Mouse (Mus musculus) stomach, embryonic 14.5 days (tissue): ENCODE results near the gene Wdr74. TPM values are rescaled to one million over a fixed set of nuclear protein-coding genes. Genes with fewer than 3 reads are reported as not detected.

Source experiments
- ATAC-seq: fragments of 200-750 bp; cut with Nextera tagmentation; 2 replicates; pipeline ENCODE4 v1.8.0; 2017; ENCODE audit warnings: low read depth, moderate TSS enrichment; ENCODE audit not compliant: insufficient number of reproducible peaks, insufficient read depth, low FRiP score
- H3K27ac ChIP-seq: fragments of 300-500 bp; sonication (generic); 2 replicates; pipeline ENCODE4 v1.5.1; 2014; ENCODE audit warnings: mild to moderate bottlenecking, low read length, moderate library complexity, mixed read lengths
- H3K27me3 ChIP-seq: fragments of 300-500 bp; sonication (generic); 2 replicates; pipeline ENCODE4 v1.6.1; 2014; ENCODE audit warnings: low read length, control low read depth, mixed read lengths; ENCODE audit not compliant: control insufficient read depth, insufficient read depth
- H3K36me3 ChIP-seq: fragments of 300-500 bp; sonication (generic); 2 replicates; pipeline ENCODE4 v1.6.1; 2014; ENCODE audit warnings: mild to moderate bottlenecking, control low read depth, low read length, moderate library complexity, mixed read lengths; ENCODE audit not compliant: control insufficient read depth, insufficient read depth
- H3K4me1 ChIP-seq: fragments of 300-500 bp; sonication (generic); 2 replicates; pipeline ENCODE4 v1.6.1; 2014; ENCODE audit warnings: low read length, control low read depth, mixed read lengths; ENCODE audit not compliant: control insufficient read depth, insufficient read depth
- H3K4me2 ChIP-seq: fragments of 300-500 bp; sonication (generic); replicated peaks from 2 replicates; pipeline ENCODE4 v1.6.1; 2014; ENCODE audit warnings: low read depth, low read length, control low read depth
- H3K4me3 ChIP-seq: fragments of 300-500 bp; sonication (generic); 2 replicates; pipeline ENCODE4 v1.5.1; 2014; ENCODE audit warnings: low read depth, low read length, control low read depth
- H3K9ac ChIP-seq: fragments of 300-500 bp; sonication (generic); replicated peaks from 2 replicates; pipeline ENCODE4 v1.6.1; 2014; ENCODE audit warnings: low read depth, mild to moderate bottlenecking, control low read depth, low read length, moderate library complexity, mixed read lengths
- H3K9me3 ChIP-seq: fragments of 300-500 bp; sonication (generic); 2 replicates; pipeline ENCODE4 v1.6.1; 2016; ENCODE audit warnings: low read depth, low read length, control low read depth; ENCODE audit not compliant: control insufficient read depth
- WGBS: fragments of 180-500 bp; shearing (Covaris S2); extraction: QIAGEN DNeasy Blood & Tissue Kit; methylation state at CpG from one replicate; pipeline ENCODE4 v1.1.7; 2014; 5-methylcytosine and 5-hydroxymethylcytosine counted together
- microRNA-seq: library from miRNA; unstranded; fragments of <30 nt; microRNA quantifications from one replicate; pipeline ENCODE4, GENCODE M21; 2016
- polyA plus RNA-seq: library from polyadenylated mRNA; unstranded; fragments of >200 nt; fragmentation: Nextera tagmentation; extraction: Ambion mirVana; gene quantifications from 2 replicates; pipeline ENCODE4 v1.2.1, GENCODE M21; 2014

The Wdr74 gene
- polyA plus RNA-seq, 1 experiment from 2014 or later = 79.4 TPM

DNA sequence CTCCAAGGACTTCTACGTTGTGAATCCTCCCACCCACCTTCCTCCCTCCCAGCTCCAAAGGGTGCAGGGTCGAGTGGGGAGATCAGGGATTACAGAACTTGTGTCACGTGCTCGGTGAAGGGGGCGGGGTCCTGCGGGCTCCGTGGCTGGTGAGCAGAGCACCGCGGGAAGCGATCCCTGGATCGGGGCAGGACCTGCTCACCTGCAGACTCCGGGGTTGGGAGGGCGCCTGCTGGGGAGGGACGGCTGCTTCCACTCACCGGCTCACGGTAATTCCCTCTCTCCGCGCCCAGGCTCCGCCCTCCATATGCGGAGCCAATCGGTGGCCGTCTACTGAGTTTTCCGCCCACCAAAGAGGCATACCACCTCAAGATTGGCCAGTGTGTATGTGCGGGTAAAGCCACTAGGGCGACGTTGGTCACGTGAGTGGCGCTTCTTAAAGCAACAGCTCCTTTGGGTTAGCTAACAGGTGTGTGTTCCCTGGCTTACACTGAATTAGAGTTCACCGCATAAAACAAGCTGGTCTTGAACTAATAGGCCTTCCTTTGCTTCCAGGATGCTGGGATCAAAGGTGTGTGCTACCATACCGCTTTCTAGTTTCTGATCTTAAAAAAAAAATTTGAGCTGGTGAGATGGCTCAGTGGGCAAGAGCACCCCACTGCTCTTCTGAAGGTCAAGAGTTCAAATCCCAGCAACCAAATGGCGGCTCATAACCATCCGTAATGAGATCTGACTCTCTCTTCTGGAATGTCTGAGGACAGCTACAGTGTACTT lies 50.6 kb downstream of the Wdr74 start, which contains the start of gene Taf6l:
TSS of gene Taf6l (minus strand) at position 410 of the 774 bp plus-strand sequence.
- Histone ChIP-seq H3K27ac (peak within 1 kb of the TSS; percentile 75; the same call in 1 of the 2 replicates), H3K27me3 (no peaks in the 10 kb centered on the region), H3K9me3 (no peaks in the 10 kb centered on the region), H3K4me2 (peak within 1 kb of the TSS; percentile 69), H3K4me1 (0 out of 2 replicates have a peak, but pooled peaks cover 5% of the 10 kb centered on the region), H3K9ac (peak within 1 kb of the TSS; percentile 57), H3K36me3 (peaks cover 12% of the 10 kb centered on the region; the same call in 1 of the 2 replicates), H3K4me3 (peak within 1 kb of the TSS; percentile 65)
- WGBS = under 1% methylated on average over 32 of the region's 32 CpGs
- ATAC-seq = peak; percentile 100

DNA sequence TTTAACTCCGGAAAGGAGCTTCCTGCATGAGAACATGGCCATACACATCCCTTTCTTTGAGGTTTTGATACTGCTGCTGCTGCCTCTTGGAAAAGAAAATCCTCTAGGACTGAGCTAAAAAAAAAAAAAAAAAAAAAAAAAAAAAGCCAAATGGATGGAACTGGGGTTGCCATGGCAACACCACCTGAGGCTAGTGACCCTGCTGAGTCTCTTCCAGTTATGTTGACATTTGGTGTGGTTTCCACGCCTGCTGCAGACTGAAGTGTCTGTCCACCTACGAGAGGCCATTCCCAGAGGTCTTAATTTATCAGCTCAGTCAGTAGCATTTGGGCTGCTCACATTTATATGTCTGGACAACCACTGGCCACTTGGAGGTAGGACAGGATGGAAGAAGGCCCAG lies 52.9 kb downstream of the Wdr74 start:
- no peak for ATAC-seq
- WGBS = 23% methylated on average over 3 of the region's 3 CpGs

DNA sequence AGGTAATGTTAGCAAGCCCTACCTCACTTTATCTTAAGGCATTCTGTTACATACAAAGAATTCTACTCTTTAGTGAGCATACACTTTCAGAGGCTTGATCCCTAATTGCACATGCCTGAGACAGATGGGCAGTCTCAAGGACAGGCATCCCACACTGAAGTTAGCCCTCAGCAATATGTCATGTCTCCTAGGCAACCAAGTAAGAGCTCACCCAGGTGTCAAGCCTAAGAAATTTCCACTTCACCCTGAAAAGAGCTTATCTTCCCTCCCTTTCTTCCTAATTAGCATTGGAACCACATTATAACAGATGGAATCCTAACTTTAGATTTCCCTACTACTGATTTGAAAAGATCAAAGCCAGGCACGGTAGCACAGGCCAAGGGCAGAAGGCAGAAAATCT lies 53.5 kb downstream of the Wdr74 start:
- H3K9ac ChIP-seq = no peak overlapping the region
- H3K36me3 ChIP-seq = peaks cover 20% of the 10 kb centered on the region
- no peaks in the 10 kb centered on the region for H3K27me3 ChIP-seq
- H3K4me1 ChIP-seq = 0 out of 2 replicates have a peak, but pooled peaks cover 5% of the 10 kb centered on the region
- ATAC-seq = no peak
- 20% methylated on average over 1 of the region's 1 CpGs for WGBS
- no peak overlapping the region for H3K27ac ChIP-seq
- no peak overlapping the region for H3K4me2 ChIP-seq
- H3K4me3 ChIP-seq = no peak overlapping the region
- no peaks in the 10 kb centered on the region for H3K9me3 ChIP-seq

More for the DNA sequence above, 52.9 kb downstream of the Wdr74 start:
- Histone ChIP-seq H3K27me3 (no peaks in the 10 kb centered on the region), H3K4me1 (0 out of 2 replicates have a peak, but pooled peaks cover 5% of the 10 kb centered on the region), H3K27ac (no peak overlapping the region), H3K36me3 (peaks cover 16% of the 10 kb centered on the region), H3K4me3 (no peak overlapping the region), H3K4me2 (no peak overlapping the region), H3K9me3 (no peaks in the 10 kb centered on the region), H3K9ac (no peak overlapping the region)

DNA sequence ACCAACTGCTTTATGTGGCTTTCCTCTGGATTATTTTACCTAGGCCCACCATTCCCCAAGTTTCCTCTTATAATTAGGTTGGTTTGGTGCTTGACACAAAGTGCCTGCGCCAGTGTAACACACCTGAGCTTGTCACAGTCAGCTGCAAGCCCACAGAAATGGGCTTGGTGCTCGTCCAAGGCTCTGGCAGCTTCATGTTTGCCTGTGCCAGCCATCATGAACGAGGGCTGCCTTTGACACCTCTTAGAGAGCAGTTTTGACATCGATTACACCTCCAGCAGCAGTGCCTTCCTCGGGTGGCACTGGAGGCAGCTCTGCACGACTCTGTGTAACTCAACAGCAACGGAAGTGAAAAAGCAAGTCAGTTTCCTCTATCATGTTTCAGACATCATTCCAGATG lies 54.5 kb downstream of the Wdr74 start:
- 80% methylated on average over 7 of the region's 7 CpGs for whole genome bisulfite sequencing
- H3K27ac ChIP-seq = no peak overlapping the region

More for the DNA sequence above, 54.5 kb downstream of the Wdr74 start:
- H3K4me3 ChIP-seq = no peak overlapping the region
- no peak overlapping the region for H3K9ac ChIP-seq
- peaks cover 29% of the 10 kb centered on the region for H3K36me3 ChIP-seq
- H3K4me2 ChIP-seq = no peak overlapping the region
- H3K4me1 ChIP-seq = 0 out of 2 replicates have a peak, but pooled peaks cover 5% of the 10 kb centered on the region
- ATAC-seq = no peak
- H3K27me3 ChIP-seq = no peaks in the 10 kb centered on the region
- no peaks in the 10 kb centered on the region for H3K9me3 ChIP-seq

Small RNA genes lying within 50 kb of the gene (microRNA-seq; reads per million reads assigned to microRNA genes)
- gene Mir6992 = not detected

Other genes with a start within 250 kb of the Wdr74 start
- not detected in 2 replicates for gene Slc22a8, start 144.6 kb upstream of the Wdr74 start, polyA plus RNA-seq
- gene Slc22a6, start 117.8 kb upstream of the Wdr74 start, polyA plus RNA-seq = not detected in 2 replicates
- gene Chrm1, start 72.0 kb upstream of the Wdr74 start, polyA plus RNA-seq = 0.35 and 0.38 TPM in 2 replicates
- 80.8 and 91.1 TPM in 2 replicates for gene Slc3a2, start 12.5 kb upstream of the Wdr74 start, polyA plus RNA-seq
- gene 1700092M07Rik, start 4.9 kb downstream of the Wdr74 start, polyA plus RNA-seq = 1.0 and 1.9 TPM in 2 replicates
- gene Stx5a, start 5.6 kb downstream of the Wdr74 start, polyA plus RNA-seq = 141 and 143 TPM in 2 replicates
- 168 and 178 TPM in 2 replicates for gene Nxf1, start 21.2 kb downstream of the Wdr74 start, polyA plus RNA-seq
- 178 and 194 TPM in 2 replicates for gene Tmem223, start 35.2 kb downstream of the Wdr74 start, polyA plus RNA-seq
- gene Tmem179b, start 38.6 kb downstream of the Wdr74 start, polyA plus RNA-seq = 85.4 and 94.0 TPM in 2 replicates
- 17.1 and 17.5 TPM in 2 replicates for gene Taf6l, start 50.6 kb downstream of the Wdr74 start, polyA plus RNA-seq
- gene Polr2g, start 62.8 kb downstream of the Wdr74 start, polyA plus RNA-seq = 140 and 151 TPM in 2 replicates
- 4.7 and 5.2 TPM in 2 replicates for gene Zbtb3, start 66.7 kb downstream of the Wdr74 start, polyA plus RNA-seq
- gene Ttc9c, start 83.5 kb downstream of the Wdr74 start, polyA plus RNA-seq = 47.5 and 51.7 TPM in 2 replicates
- gene Hnrnpul2, start 84.2 kb downstream of the Wdr74 start, polyA plus RNA-seq = 10.0 and 10.1 TPM in 2 replicates
- gene AC129217.1, start 93.9 kb downstream of the Wdr74 start, polyA plus RNA-seq = not detected in 2 replicates
- 42.5 and 43.0 TPM in 2 replicates for gene Bscl2, start 101.6 kb downstream of the Wdr74 start, polyA plus RNA-seq
- gene Gng3, start 103.4 kb downstream of the Wdr74 start, polyA plus RNA-seq = 13.9 and 17.8 TPM in 2 replicates
- gene Lrrn4cl, start 114.9 kb downstream of the Wdr74 start, polyA plus RNA-seq = 1.2 and 1.6 TPM in 2 replicates
- gene Ubxn1, start 135.7 kb downstream of the Wdr74 start, polyA plus RNA-seq = 154 and 162 TPM in 2 replicates
- 63.9 and 67.6 TPM in 2 replicates for gene Uqcc3, start 145.1 kb downstream of the Wdr74 start, polyA plus RNA-seq
- 58.5 and 82.3 TPM in 2 replicates for gene Lbhd1, start 147.9 kb downstream of the Wdr74 start, polyA plus RNA-seq
- not detected in 2 replicates for gene Gm49403, start 148.1 kb downstream of the Wdr74 start, polyA plus RNA-seq
- gene 1810009A15Rik, start 153.0 kb downstream of the Wdr74 start, polyA plus RNA-seq = 71.0 and 82.4 TPM in 2 replicates
- not detected in 2 replicates for gene Gm49416, start 153.1 kb downstream of the Wdr74 start, polyA plus RNA-seq
- gene Ints5, start 157.2 kb downstream of the Wdr74 start, polyA plus RNA-seq = 29.3 and 33.5 TPM in 2 replicates
- 82.0 and 90.3 TPM in 2 replicates for gene Ganab, start 162.2 kb downstream of the Wdr74 start, polyA plus RNA-seq
- 35.7 and 37.5 TPM in 2 replicates for gene B3gat3, start 184.5 kb downstream of the Wdr74 start, polyA plus RNA-seq
- 1.0 and 2.0 TPM in 2 replicates for gene Rom1, start 193.5 kb downstream of the Wdr74 start, polyA plus RNA-seq
- gene Eml3, start 193.7 kb downstream of the Wdr74 start, polyA plus RNA-seq = 16.8 and 18.2 TPM in 2 replicates
- gene Mta2, start 206.0 kb downstream of the Wdr74 start, polyA plus RNA-seq = 41.5 and 45.3 TPM in 2 replicates
- 27.2 and 27.6 TPM in 2 replicates for gene Tut1, start 218.0 kb downstream of the Wdr74 start, polyA plus RNA-seq
- gene Eef1g, start 231.2 kb downstream of the Wdr74 start, polyA plus RNA-seq = 469 and 470 TPM in 2 replicates